Mouse (Mus musculus) gastrocnemius, postnatal 36 days (tissue): ENCODE data around the gene Crebrf. TPM values are rescaled to one million over a fixed set of nuclear protein-coding genes. Genes with fewer than 3 reads are reported as not detected.

Experiments used
- DNase-seq, 2 experiments: peaks; one replicate each; pipeline ENCODE4 v3.0.0; 2022
- intact Hi-C: fragments of 180-260 bp; cut with DNase I; formaldehyde crosslinking; loops from one replicate; pipeline ENCODE4 v1.15.1; 2025
- long read RNA-seq, 2 experiments: library from polyadenylated mRNA; stranded (forward); transcript quantifications; one replicate each; pipeline ENCODE4 v2.0.0; 2021
- total RNA-seq, 2 experiments: library from RNA; stranded (reverse); gene quantifications; 2 replicates each; pipeline ENCODE4 v1.2.3; 2021

Gene Crebrf
- 10 to 100 TPM; 20.9 to 34.0 TPM for total RNA-seq
- long read RNA-seq, experiment 1, partial matches to known transcripts = 0 of 3 reads
- long read RNA-seq, experiment 1, other reads (novel, unspliced or antisense) = 3 of 3 reads
- long read RNA-seq, experiment 2, full-length matches to known transcripts = 2 of 4 reads
- long read RNA-seq, experiment 2, partial matches to known transcripts = 0 of 4 reads
- long read RNA-seq, experiment 2, other reads (novel, unspliced or antisense) = 2 of 4 reads

- intact Hi-C loops = no loop called here
- peak; percentile 95 to 99 for DNase-seq
Observed at GRCm38 (mm10) chr17:26715271-26715758, at the start of gene Crebrf. TSS of gene Crebrf (plus strand) at chr17:26715650.

GRCm38 (mm10) chr17:26671268-26671667 lies 44.2 kb upstream of the Crebrf start:
- intact Hi-C loops = no loop called here
- no peak for DNase-seq

- intact Hi-C loops = loop anchor here (5.0 kb wide), 2 partner anchors 36 to 211 kb away; no protein-coding TSS in a partner anchor
- DNase-seq = no peak
Observed at GRCm38 (mm10) chr17:26675845-26676244, 39.6 kb upstream of the Crebrf start.

- DNase-seq = peak; percentile 83 to 84
- intact Hi-C loops = loop anchor here (5.0 kb wide), 2 partner anchors 36 to 211 kb away; no protein-coding TSS in a partner anchor
Observed at GRCm38 (mm10) chr17:26676252-26676615, 39.2 kb upstream of the Crebrf start.

GRCm38 (mm10) chr17:26676616-26677376 lies 38.7 kb upstream of the Crebrf start:
- intact Hi-C loops = loop anchor here (5.0 kb wide), 2 partner anchors 36 to 211 kb away; no protein-coding TSS in a partner anchor
- DNase-seq = peak in 1 of 2 experiments; percentile 77

- no peak for DNase-seq
- intact Hi-C loops = loop anchor here (5.0 kb wide), 2 partner anchors 34 to 209 kb away; no protein-coding TSS in a partner anchor
Observed at GRCm38 (mm10) chr17:26677711-26678637, 37.5 kb upstream of the Crebrf start.

GRCm38 (mm10) chr17:26681276-26681675 lies 34.2 kb upstream of the Crebrf start:
- intact Hi-C loops = no loop called here
- DNase-seq = no peak

GRCm38 (mm10) chr17:26686334-26687000 lies 29.0 kb upstream of the Crebrf start:
- intact Hi-C loops = no loop called here
- DNase-seq = no peak

- no peak for DNase-seq
- intact Hi-C loops = no loop called here
Observed at GRCm38 (mm10) chr17:26688795-26689735, 26.4 kb upstream of the Crebrf start.

- intact Hi-C loops = no loop called here
- no peak for DNase-seq
Observed at GRCm38 (mm10) chr17:26689810-26690209, 25.6 kb upstream of the Crebrf start.

GRCm38 (mm10) chr17:26690236-26690635 lies 25.2 kb upstream of the Crebrf start:
- intact Hi-C loops = no loop called here
- DNase-seq = no peak

- peak in 1 of 2 experiments; percentile 60 for DNase-seq
- intact Hi-C loops = no loop called here
Observed at GRCm38 (mm10) chr17:26691110-26691509, 24.3 kb upstream of the Crebrf start.

GRCm38 (mm10) chr17:26693424-26693823 lies 22.0 kb upstream of the Crebrf start:
- intact Hi-C loops = no loop called here
- DNase-seq = no peak

GRCm38 (mm10) chr17:26694171-26694570 lies 21.3 kb upstream of the Crebrf start:
- intact Hi-C loops = no loop called here
- DNase-seq = no peak

- intact Hi-C loops = no loop called here
- no peak for DNase-seq
Observed at GRCm38 (mm10) chr17:26695193-26695592, 20.3 kb upstream of the Crebrf start.

- intact Hi-C loops = no loop called here
Observed at GRCm38 (mm10) chr17:26698846-26699245, 16.6 kb upstream of the Crebrf start.

GRCm38 (mm10) chr17:26699819-26700616 lies 15.4 kb upstream of the Crebrf start:
- DNase-seq = no peak
- intact Hi-C loops = no loop called here

More at GRCm38 (mm10) chr17:26698846-26699245, 16.6 kb upstream of the Crebrf start:
- no peak for DNase-seq

GRCm38 (mm10) chr17:26701565-26701964 lies 13.9 kb upstream of the Crebrf start:
- intact Hi-C loops = no loop called here
- no peak for DNase-seq
